Comparison of ENCODE assay signal across 22 mouse cellular contexts in the genomic region with DNA sequence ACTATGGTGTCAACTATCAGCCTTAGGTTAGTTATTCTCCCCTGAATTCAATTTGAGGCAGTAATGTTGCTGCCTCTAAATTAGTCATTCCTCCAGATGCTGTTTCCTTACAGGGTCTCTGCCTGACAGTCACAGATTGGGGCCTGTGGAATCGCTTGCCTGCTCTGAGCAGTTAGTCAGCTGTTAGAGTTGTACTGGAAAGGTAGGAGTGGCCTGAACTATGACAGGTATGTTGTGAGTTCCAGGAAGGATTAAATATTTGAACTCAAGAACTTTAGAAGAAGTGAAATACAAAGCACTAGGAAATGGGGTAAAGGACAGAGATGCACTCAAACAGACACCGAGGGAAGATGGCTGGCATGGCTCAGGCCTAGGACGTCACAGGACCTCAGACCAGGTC.
DNase-seq lines count a peak whose midpoint lies in the region; ATAC-seq and TF ChIP-seq lines count a peak whose summit lies in the region.
"Had no signal": no experiment of that assay in that cellular context is flagged by ENCODE, and none has a peak within 500 bp of the region (broad histone marks: within the 10 kb centered on the region; RNA-seq: fewer than 3 reads in every experiment).

No protein-coding gene starts in this region.

- no peak for TF ChIP-seq CTCF in hindbrain, postnatal 0 days (IDR thresholded peaks at IDR 0.05; ENCODE audit: low read depth)

- H3K4me1 ChIP-seq in embryonic facial prominence, embryonic 13.5 days = peaks cover 26% of the 10 kb centered on the region
- H3K4me1 ChIP-seq in embryonic facial prominence, embryonic 10.5 days = peaks cover 8% of the 10 kb centered on the region
- H3K4me1 ChIP-seq in hindbrain, embryonic 14.5 days (replicated peaks; ENCODE audit: control insufficient read depth, insufficient read depth, low read length) = peaks cover 7% of the 10 kb centered on the region; the same call in 1 of the 2 replicates
- H3K4me1 ChIP-seq in hindbrain, postnatal 0 days (ENCODE audit: insufficient read depth, low read length) = no peaks in the 10 kb centered on the region
- H3K4me1 ChIP-seq in midbrain, embryonic 13.5 days (replicated peaks) = peaks cover 26% of the 10 kb centered on the region
- H3K4me1 ChIP-seq in midbrain, embryonic 11.5 days (ENCODE audit: control insufficient read depth, insufficient read depth, low read length) = no peaks in the 10 kb centered on the region
- H3K4me1 ChIP-seq in midbrain, embryonic 16.5 days (ENCODE audit: control insufficient read depth, insufficient read depth, low read length) = peaks cover 13% of the 10 kb centered on the region

- no peaks in the 10 kb centered on the region for H3K36me3 ChIP-seq in embryonic facial prominence, embryonic 13.5 days
- no peaks in the 10 kb centered on the region for H3K36me3 ChIP-seq in embryonic facial prominence, embryonic 10.5 days (replicated peaks)
- no peaks in the 10 kb centered on the region for H3K36me3 ChIP-seq in hindbrain, embryonic 14.5 days (replicated peaks; ENCODE audit: control insufficient read depth, insufficient read depth)
- H3K36me3 ChIP-seq in hindbrain, postnatal 0 days (ENCODE audit: insufficient read depth, low read length) = no peaks in the 10 kb centered on the region
- H3K36me3 ChIP-seq in midbrain, embryonic 13.5 days = no peaks in the 10 kb centered on the region
- no peaks in the 10 kb centered on the region for H3K36me3 ChIP-seq in midbrain, embryonic 11.5 days (ENCODE audit: control insufficient read depth, insufficient read depth, low read length)
- no peaks in the 10 kb centered on the region for H3K36me3 ChIP-seq in midbrain, embryonic 16.5 days (ENCODE audit: control insufficient read depth, insufficient read depth, low read length)
- H3K36me3 ChIP-seq: embryonic facial prominence, embryonic 12.5 days; heart, embryonic 13.5 days had no signal

- no peak overlapping the region for H3K9ac ChIP-seq in embryonic facial prominence, embryonic 13.5 days
- no peak overlapping the region for H3K9ac ChIP-seq in hindbrain, embryonic 14.5 days
- no peak overlapping the region for H3K9ac ChIP-seq in hindbrain, postnatal 0 days (replicated peaks; ENCODE audit: low read length)
- H3K9ac ChIP-seq in midbrain, embryonic 13.5 days (replicated peaks) = no peak overlapping the region
- no peak overlapping the region for H3K9ac ChIP-seq in midbrain, embryonic 11.5 days (ENCODE audit: low read length)
- no peak overlapping the region for H3K9ac ChIP-seq in midbrain, embryonic 16.5 days (ENCODE audit: low read depth, low read length)
- H3K9ac ChIP-seq: embryonic facial prominence, embryonic 12.5 days; forebrain, embryonic 13.5 days; forebrain, postnatal 0 days; heart, embryonic 13.5 days had no signal

- H3K27ac ChIP-seq in embryonic facial prominence, embryonic 13.5 days = peak overlapping the region; percentile 51; the same call in 1 of the 2 replicates
- H3K27ac ChIP-seq in embryonic facial prominence, embryonic 10.5 days (replicated peaks) = no peak overlapping the region
- H3K27ac ChIP-seq in hindbrain, embryonic 14.5 days = peak overlapping the region; percentile 62; the same call in 1 of the 2 replicates
- H3K27ac ChIP-seq in hindbrain, postnatal 0 days = no peak overlapping the region
- H3K27ac ChIP-seq in midbrain, embryonic 13.5 days = peak overlapping the region; percentile 62; the same call in 1 of the 2 replicates
- no peak overlapping the region for H3K27ac ChIP-seq in midbrain, embryonic 11.5 days (ENCODE audit: low read depth, low read length)
- H3K27ac ChIP-seq in midbrain, embryonic 16.5 days (ENCODE audit: low read length) = peak overlapping the region; percentile 44
- H3K27ac ChIP-seq: embryonic facial prominence, embryonic 12.5 days; forebrain, embryonic 13.5 days; heart, embryonic 13.5 days had no signal

- H3K4me3 ChIP-seq in embryonic facial prominence, embryonic 13.5 days = no peak overlapping the region
- no peak overlapping the region for H3K4me3 ChIP-seq in embryonic facial prominence, embryonic 10.5 days
- H3K4me3 ChIP-seq in hindbrain, embryonic 14.5 days (replicated peaks; ENCODE audit: low read length) = no peak overlapping the region
- no peak overlapping the region for H3K4me3 ChIP-seq in hindbrain, postnatal 0 days (ENCODE audit: low read length)
- H3K4me3 ChIP-seq in midbrain, embryonic 13.5 days (replicated peaks) = no peak overlapping the region
- H3K4me3 ChIP-seq in midbrain, embryonic 11.5 days (ENCODE audit: low read depth, low read length) = no peak overlapping the region
- H3K4me3 ChIP-seq in midbrain, embryonic 16.5 days (ENCODE audit: low read depth, low read length) = no peak overlapping the region
- H3K4me3 ChIP-seq: embryonic facial prominence, embryonic 12.5 days; forebrain, embryonic 13.5 days; heart, embryonic 13.5 days had no signal

- no peaks in the 10 kb centered on the region for H3K9me3 ChIP-seq in embryonic facial prominence, embryonic 13.5 days
- no peaks in the 10 kb centered on the region for H3K9me3 ChIP-seq in embryonic facial prominence, embryonic 10.5 days
- no peaks in the 10 kb centered on the region for H3K9me3 ChIP-seq in hindbrain, embryonic 14.5 days (ENCODE audit: control insufficient read depth, low read length)
- no peaks in the 10 kb centered on the region for H3K9me3 ChIP-seq in hindbrain, postnatal 0 days (ENCODE audit: low read length)
- no peaks in the 10 kb centered on the region for H3K9me3 ChIP-seq in midbrain, embryonic 13.5 days
- no peaks in the 10 kb centered on the region for H3K9me3 ChIP-seq in midbrain, embryonic 11.5 days (ENCODE audit: control insufficient read depth, low read length)
- H3K9me3 ChIP-seq in midbrain, embryonic 16.5 days (replicated peaks; ENCODE audit: control insufficient read depth, low read length, poor library complexity, severe bottlenecking) = no peaks in the 10 kb centered on the region
- H3K9me3 ChIP-seq: embryonic facial prominence, embryonic 12.5 days; forebrain, embryonic 13.5 days; G1E; heart, embryonic 13.5 days had no signal

- no peak for DNase-seq in embryonic facial prominence, embryonic 10.5 days (ENCODE audit: low spot score)
- DNase-seq in hindbrain, embryonic 14.5 days (ENCODE audit: low spot score) = no peak
- DNase-seq in hindbrain, postnatal 0 days (ENCODE audit: low spot score) = no peak
- no peak for DNase-seq in midbrain, embryonic 11.5 days (ENCODE audit: low spot score, missing footprints)
- DNase-seq in cerebellum, adult 18-20 months = no peak
- DNase-seq: adrenal gland, adult 8-10 months; adrenal gland, postnatal 36 days; B cell, adult 2 months; cerebellum, adult 8-10 months; cerebellum, postnatal 14 days; embryo, embryonic 11 days; forebrain, postnatal 0 days; gastrocnemius, postnatal 36 days; heart, postnatal 36 days had no signal

- WGBS in embryonic facial prominence, embryonic 13.5 days = 80% methylated on average over 3 of the region's 3 CpGs
- WGBS in embryonic facial prominence, embryonic 10.5 days = 91% methylated on average over 3 of the region's 3 CpGs
- 84% methylated on average over 3 of the region's 3 CpGs for WGBS in hindbrain, embryonic 14.5 days
- 89% methylated on average over 3 of the region's 3 CpGs for WGBS in hindbrain, postnatal 0 days
- whole genome bisulfite sequencing in midbrain, embryonic 13.5 days = 97% methylated on average over 3 of the region's 3 CpGs
- 90% methylated on average over 3 of the region's 3 CpGs for WGBS in midbrain, embryonic 11.5 days
- 93% methylated on average over 3 of the region's 3 CpGs for WGBS in midbrain, embryonic 16.5 days

- H3K4me2 ChIP-seq in embryonic facial prominence, embryonic 13.5 days = no peak overlapping the region
- no peak overlapping the region for H3K4me2 ChIP-seq in hindbrain, embryonic 14.5 days (replicated peaks)
- no peak overlapping the region for H3K4me2 ChIP-seq in hindbrain, postnatal 0 days (ENCODE audit: low read depth, low read length)
- H3K4me2 ChIP-seq in midbrain, embryonic 13.5 days (replicated peaks) = no peak overlapping the region
- H3K4me2 ChIP-seq in midbrain, embryonic 11.5 days = no peak overlapping the region
- H3K4me2 ChIP-seq in midbrain, embryonic 16.5 days (ENCODE audit: low read length) = no peak overlapping the region
- H3K4me2 ChIP-seq: embryonic facial prominence, embryonic 12.5 days; forebrain, embryonic 13.5 days; heart, embryonic 13.5 days had no signal

- H3K27me3 ChIP-seq in embryonic facial prominence, embryonic 13.5 days = no peaks in the 10 kb centered on the region
- H3K27me3 ChIP-seq in embryonic facial prominence, embryonic 10.5 days (replicated peaks; ENCODE audit: low read depth, poor library complexity, severe bottlenecking) = no peaks in the 10 kb centered on the region
- H3K27me3 ChIP-seq in hindbrain, embryonic 14.5 days (ENCODE audit: control insufficient read depth, insufficient read depth, low read length) = no peaks in the 10 kb centered on the region
- no peaks in the 10 kb centered on the region for H3K27me3 ChIP-seq in hindbrain, postnatal 0 days (ENCODE audit: insufficient read depth, low read length)
- no peaks in the 10 kb centered on the region for H3K27me3 ChIP-seq in midbrain, embryonic 13.5 days
- no peaks in the 10 kb centered on the region for H3K27me3 ChIP-seq in midbrain, embryonic 11.5 days (ENCODE audit: control insufficient read depth, insufficient read depth, low read length)
- H3K27me3 ChIP-seq in midbrain, embryonic 16.5 days (ENCODE audit: control insufficient read depth, insufficient read depth, low read depth, low read length) = no peaks in the 10 kb centered on the region
- H3K27me3 ChIP-seq: embryonic facial prominence, embryonic 12.5 days; forebrain, embryonic 13.5 days; heart, embryonic 13.5 days had no signal

- ATAC-seq in embryonic facial prominence, embryonic 13.5 days (ENCODE audit: insufficient number of reproducible peaks, insufficient read depth, low FRiP score, low TSS enrichment, low read depth) = no peak
- no peak for ATAC-seq in hindbrain, embryonic 14.5 days (ENCODE audit: low FRiP score)
- ATAC-seq in hindbrain, postnatal 0 days = no peak
- ATAC-seq in midbrain, embryonic 13.5 days = no peak
- no peak for ATAC-seq in midbrain, embryonic 11.5 days (ENCODE audit: low FRiP score)
- ATAC-seq in midbrain, embryonic 16.5 days = no peak
- ATAC-seq: CD4-positive, CD25-positive, alpha-beta regulatory T cell, adult 4 months; forebrain, embryonic 13.5 days; forebrain, postnatal 0 days had no signal

Comparison
In these comparisons a context has a peak if more than half of its experiments do, and no peak if none do; other contexts are left out.
1. H3K27ac ChIP-seq: peak in embryonic facial prominence, embryonic 13.5 days (single experiment), hindbrain, embryonic 14.5 days (single experiment), midbrain, embryonic 13.5 days (single experiment) and midbrain, embryonic 16.5 days (single experiment); none in embryonic facial prominence, embryonic 10.5 days (single experiment), hindbrain, postnatal 0 days (single experiment) and midbrain, embryonic 11.5 days (single experiment).